Mouse (Mus musculus) liver, postnatal 0 days (tissue): ENCODE data around the gene Slc16a12.

Experiments used
- CTCF ChIP-seq: sonication (generic); IDR thresholded peaks from 2 replicates; pipeline ENCODE4 v1.5.1; 2016; ENCODE audit warnings: antibody characterized with exemption, low read depth
- EP300 ChIP-seq: IDR thresholded peaks from 2 replicates; pipeline ENCODE4 v1.6.1; 2016; ENCODE audit warnings: antibody characterized with exemption, low read depth, mild to moderate bottlenecking

DNA sequence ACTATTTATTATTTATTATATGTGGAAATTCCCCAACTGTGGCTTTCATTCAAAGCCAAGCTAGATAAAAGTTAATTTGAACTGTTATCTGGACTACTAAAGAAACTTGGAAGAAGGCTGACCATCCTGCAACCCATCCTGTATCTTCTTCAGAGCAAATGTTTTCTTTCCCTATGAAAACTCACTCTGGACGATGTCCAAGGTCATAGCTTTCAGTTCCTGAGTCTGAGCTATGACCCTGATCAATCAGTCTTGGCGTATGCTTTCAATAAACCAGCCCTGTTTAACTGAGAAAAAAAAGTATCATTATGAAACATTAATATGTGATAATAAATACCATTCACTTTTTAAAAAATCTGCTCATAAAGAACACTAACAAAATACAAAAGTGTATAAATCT lies 49.6 kb downstream of the Slc16a12 start:
- TF ChIP-seq CTCF (no peak), EP300 (no peak)
